Mouse (Mus musculus): ENCODE measurements around the gene Nrcam.

- TF ChIP-seq CTCF (conservative IDR thresholded peaks at IDR 0.05; ENCODE audit: low read length): no peak
- TF ChIP-seq NANOG (IDR thresholded peaks at IDR 0.05; ENCODE audit: borderline replicate concordance, low read length): no peak
Observed at GRCm38 (mm10) chr12:44329316-44330215, 881 bp downstream of the Nrcam start.
